Mouse (Mus musculus) spleen, adult 2 months (tissue): ENCODE results near the gene Map7.

ENCODE experiments used
- CTCF ChIP-seq: fragments of 200-500 bp; IDR thresholded peaks from 2 replicates; pipeline ENCODE4 v1.5.1; 2011; ENCODE audit warnings: mild to moderate bottlenecking, inconsistent platforms; ENCODE audit not compliant: insufficient read depth, insufficient read length, insufficient replicate concordance; ENCODE audit errors: extremely low read depth
- POLR2A ChIP-seq: fragments of 200-500 bp; IDR thresholded peaks from 2 replicates; pipeline ENCODE4 v1.6.1; 2011; ENCODE audit warnings: low read depth, low read length, inconsistent platforms

DNA sequence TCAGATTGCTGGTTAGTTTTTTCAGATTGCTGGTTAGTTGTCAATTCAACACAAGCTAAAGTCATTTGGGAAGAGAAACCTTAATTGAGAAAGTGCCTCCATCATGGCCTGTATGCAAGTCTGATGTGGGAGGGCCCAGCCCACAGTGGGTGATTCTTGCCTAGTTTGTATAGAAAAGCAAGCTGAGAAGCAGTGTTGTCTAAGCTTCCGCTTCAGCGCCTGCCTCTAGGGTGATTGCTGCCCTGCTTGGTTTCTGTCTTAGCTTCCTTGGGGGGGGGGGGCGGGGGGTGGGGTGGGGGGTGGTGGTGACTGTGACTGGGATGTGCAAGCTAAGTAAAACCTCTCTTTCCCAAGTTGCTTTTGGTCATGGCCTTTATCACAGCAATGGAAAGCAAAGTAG is 53.0 kb downstream of the Map7 start:
- no peak for TF ChIP-seq POLR2A
- TF ChIP-seq CTCF = no peak
